Mouse (Mus musculus): ENCODE measurements at regions not wholly inside any gene's neighbourhood (a gene's known extent, or its start where the extent isn't known, plus 50 kb on each side); places are given as distances from the start of the nearest gene placed in this dataset.

DNA sequence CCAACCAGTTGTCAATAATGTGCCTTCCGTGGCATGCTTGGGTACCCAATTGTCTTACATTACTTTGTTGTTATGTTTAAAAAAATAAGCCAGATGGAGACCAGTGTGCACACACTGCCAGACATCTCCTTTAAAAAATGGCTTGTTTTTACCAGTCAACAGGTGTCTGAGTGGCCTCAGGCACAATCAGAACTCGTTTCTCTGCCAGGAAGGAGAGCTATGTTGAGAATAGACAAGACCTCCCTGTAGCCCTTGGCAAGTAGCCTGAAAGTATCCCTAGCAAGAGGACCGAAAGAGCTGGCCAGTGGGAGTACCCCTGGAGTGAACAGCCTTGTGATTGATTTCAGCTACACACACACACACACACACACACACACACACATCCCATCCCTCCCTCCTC is 74.8 kb upstream of the Ptprt start:
- DNase-seq: no peak
- intact Hi-C loops (cut with DNase I): no loop called here

DNA sequence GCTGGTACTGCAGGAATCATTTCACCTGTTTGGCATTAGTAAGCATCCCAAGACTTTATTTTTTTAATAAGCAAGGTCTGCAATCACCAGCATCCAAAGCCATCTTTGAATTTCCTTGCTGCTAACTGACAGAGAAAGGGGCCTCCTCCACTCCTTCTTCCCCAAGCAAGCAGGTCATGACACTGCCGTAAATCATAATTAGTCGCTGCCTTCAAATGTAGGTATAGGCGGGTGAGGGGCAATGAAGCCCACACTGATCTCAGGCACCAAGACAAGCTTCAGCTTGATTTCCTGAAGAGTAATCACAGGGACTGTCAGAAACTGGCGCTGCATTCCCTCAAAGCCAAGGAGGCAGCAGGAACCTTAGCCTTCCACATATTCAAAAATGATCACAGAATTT is 73.3 kb upstream of the Ptprt start:
- DNase-seq: no peak
- intact Hi-C loops (cut with DNase I): no loop called here

DNA sequence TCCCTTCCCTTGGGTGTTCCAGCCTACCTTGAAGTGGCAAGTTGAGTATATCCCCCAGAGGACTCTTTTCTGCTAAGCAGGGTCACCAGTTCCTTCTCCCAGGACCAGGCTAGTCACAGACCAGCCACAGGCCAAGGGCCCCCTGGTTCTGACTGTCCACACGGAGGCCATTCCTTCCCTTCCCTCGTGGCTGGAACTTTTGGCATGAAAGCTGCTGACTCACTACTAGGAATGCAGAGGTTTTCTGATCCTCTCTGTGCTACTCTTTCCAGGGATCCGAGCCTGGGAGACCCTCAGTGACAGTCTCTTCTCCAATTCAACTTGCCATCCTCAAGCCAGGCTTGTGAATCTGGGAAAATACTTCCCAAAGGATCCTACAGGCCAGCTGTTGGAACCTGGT is 59.1 kb upstream of the Ptprt start:
- no peak for DNase-seq
- intact Hi-C loops (cut with DNase I): no loop called here

DNA sequence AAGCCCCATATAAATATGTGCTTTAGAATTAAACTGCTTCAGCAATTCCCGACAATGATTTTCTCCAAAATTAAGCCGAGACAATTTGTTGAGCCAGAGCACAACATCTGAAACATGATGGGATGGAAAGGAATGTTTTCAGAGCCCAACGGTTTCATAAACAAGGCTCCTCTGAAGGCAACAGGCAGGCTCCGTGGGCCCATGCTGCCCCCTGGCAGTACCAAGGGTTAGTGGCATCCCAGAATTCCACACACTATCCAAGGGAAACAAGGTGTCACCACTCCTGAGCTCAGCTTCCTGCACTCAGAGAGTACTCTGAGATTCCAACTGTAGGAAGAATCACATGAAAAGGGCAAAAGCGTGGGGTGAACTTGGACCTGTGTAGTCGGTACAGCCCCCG is 57.5 kb upstream of the Ptprt start:
- no peak for DNase-seq
- intact Hi-C loops (cut with DNase I): no loop called here

DNA sequence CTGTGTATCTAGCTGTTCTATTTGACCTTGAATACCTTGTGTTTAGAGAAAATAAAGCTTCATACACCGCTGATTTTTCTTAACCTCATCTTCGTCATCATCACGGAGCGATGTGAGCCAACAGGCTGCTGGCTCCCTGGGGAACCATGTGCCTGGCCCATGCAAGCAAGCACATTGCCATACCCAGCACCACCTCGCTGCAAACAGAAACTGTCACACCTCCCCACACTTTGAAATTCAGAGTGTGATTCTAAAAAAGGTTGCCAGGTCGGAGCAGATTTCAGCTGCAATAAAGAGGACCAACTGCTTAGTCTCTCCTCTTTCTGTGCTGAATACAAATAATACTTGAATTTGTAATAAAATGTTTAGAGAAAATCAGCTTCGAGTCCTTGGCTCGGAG is 54.0 kb upstream of the Ptprt start:
- intact Hi-C loops (cut with DNase I): no loop called here
- no peak for DNase-seq

DNA sequence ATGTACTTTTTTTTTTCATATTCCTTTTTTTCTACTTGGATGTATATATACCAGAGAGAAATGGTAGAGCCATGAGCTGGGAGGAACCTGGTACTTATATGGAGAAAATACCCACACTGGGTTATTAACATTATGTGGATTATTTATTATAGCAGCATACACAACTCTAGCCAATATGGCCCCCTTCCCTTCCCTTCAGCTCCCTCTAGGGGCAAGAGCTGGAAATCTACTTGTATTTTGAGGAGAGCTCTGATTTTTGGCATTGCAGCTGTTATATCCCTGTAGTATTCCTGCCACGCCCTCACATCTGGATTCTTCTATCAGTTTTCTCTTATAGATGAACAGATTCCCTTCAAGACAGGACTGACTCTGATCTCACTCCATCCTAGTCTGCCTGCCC is 52.0 kb upstream of the Ptprt start:
- intact Hi-C loops (cut with DNase I): no loop called here
- DNase-seq: no peak

DNA sequence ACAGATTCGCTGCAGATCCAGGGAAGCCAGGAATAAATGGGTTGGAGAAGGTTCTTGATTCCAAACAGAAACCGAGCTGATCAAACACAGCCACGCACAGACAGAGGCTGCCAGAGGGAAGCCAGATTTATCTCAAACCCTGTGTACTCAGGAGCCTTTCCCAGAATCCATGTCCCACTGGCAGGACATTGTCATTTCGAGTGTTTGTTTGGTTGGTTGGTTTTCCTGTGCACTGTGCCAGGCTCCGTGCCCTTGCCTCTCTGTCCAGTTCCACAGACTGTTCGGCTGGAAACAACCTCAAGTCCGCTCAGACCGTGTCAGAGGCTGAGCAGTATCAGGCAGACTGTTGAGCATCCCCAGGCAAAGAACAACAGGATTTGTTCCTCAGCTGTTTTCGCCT is 51.4 kb upstream of the Ptprt start:
- DNase-seq: no peak
- intact Hi-C loops (cut with DNase I): no loop called here
